Mouse (Mus musculus) macrophage (primary cell): ENCODE results near the gene Ccdc33. TPM values are rescaled to one million over a fixed set of nuclear protein-coding genes. Genes with fewer than 3 reads are reported as not detected.

Experiments
- H3K27ac ChIP-seq: fragments of 350-480 bp; formaldehyde crosslinking; 2 replicates; pipeline ENCODE4 v1.9.0; 2021
- H3K36me3 ChIP-seq: fragments of 350-480 bp; formaldehyde crosslinking; 2 replicates; pipeline ENCODE4 v1.9.0; 2021; ENCODE audit errors: inconsistent target
- H3K4me3 ChIP-seq: fragments of 350-480 bp; formaldehyde crosslinking; 2 replicates; pipeline ENCODE4 v1.9.0; 2021; ENCODE audit errors: inconsistent target
- H3K79me2 ChIP-seq: fragments of 350-480 bp; formaldehyde crosslinking; 2 replicates; pipeline ENCODE4 v1.9.0; 2021; ENCODE audit errors: inconsistent target
- WGBS: methylation state at CpG from one replicate; pipeline ENCODE4 v1.1.7; 2026; ENCODE audit warnings: inconsistent platforms; ENCODE audit not compliant: missing documents; 5-methylcytosine and 5-hydroxymethylcytosine counted together
- polyA plus RNA-seq: library from polyadenylated mRNA; stranded (reverse); fragments of 250-400 nt; gene quantifications from 3 replicates; pipeline ENCODE4 v1.2.4, GENCODE M21; 2018; ENCODE audit warnings: inconsistent platforms

Gene Ccdc33
- polyA plus RNA-seq, 1 experiment from 2014 or later = not detected

- Histone ChIP-seq H3K4me3 (no peak overlapping the region), H3K79me2 (no peaks in the 10 kb centered on the region), H3K36me3 (no peaks in the 10 kb centered on the region), H3K27ac (no peak overlapping the region)
- WGBS = 63% methylated on average over 7 of the region's 7 CpGs
These were observed 24.8 kb upstream of the Ccdc33 start for GRCm38 (mm10) chr9:58143419-58143818.

- no peak overlapping the region for H3K4me3 ChIP-seq
- H3K36me3 ChIP-seq = no peaks in the 10 kb centered on the region
- H3K79me2 ChIP-seq = no peaks in the 10 kb centered on the region
- no peak overlapping the region for H3K27ac ChIP-seq
- WGBS = 32% methylated on average over 6 of the region's 6 CpGs
These were observed 21.3 kb upstream of the Ccdc33 start for GRCm38 (mm10) chr9:58139947-58140346.

GRCm38 (mm10) chr9:58135921-58136321 is 17.3 kb upstream of the Ccdc33 start:
- no peak overlapping the region for H3K27ac ChIP-seq
- 31% methylated on average over 2 of the region's 2 CpGs for WGBS
- H3K4me3 ChIP-seq = no peak overlapping the region
- no peaks in the 10 kb centered on the region for H3K79me2 ChIP-seq
- no peaks in the 10 kb centered on the region for H3K36me3 ChIP-seq

GRCm38 (mm10) chr9:58134906-58135305 is 16.3 kb upstream of the Ccdc33 start:
- Histone ChIP-seq H3K4me3 (no peak overlapping the region), H3K27ac (no peak overlapping the region), H3K79me2 (no peaks in the 10 kb centered on the region), H3K36me3 (no peaks in the 10 kb centered on the region)
- WGBS = 29% methylated on average over 7 of the region's 7 CpGs

- H3K36me3 ChIP-seq = no peaks in the 10 kb centered on the region
- 6% methylated on average over 15 of the region's 17 CpGs for WGBS
- no peak overlapping the region for H3K4me3 ChIP-seq
- no peaks in the 10 kb centered on the region for H3K79me2 ChIP-seq
- H3K27ac ChIP-seq = no peak overlapping the region
These were observed 15.6 kb upstream of the Ccdc33 start for GRCm38 (mm10) chr9:58133893-58134884.

- no peak overlapping the region for H3K4me3 ChIP-seq
- H3K36me3 ChIP-seq = no peaks in the 10 kb centered on the region
- no peak overlapping the region for H3K27ac ChIP-seq
- 66% methylated on average over 7 of the region's 7 CpGs for WGBS
- no peaks in the 10 kb centered on the region for H3K79me2 ChIP-seq
These were observed 13.1 kb upstream of the Ccdc33 start for GRCm38 (mm10) chr9:58131735-58132134.

- 52% methylated on average over 3 of the region's 3 CpGs for WGBS
- Histone ChIP-seq H3K27ac (no peak overlapping the region), H3K4me3 (no peak overlapping the region), H3K79me2 (no peaks in the 10 kb centered on the region), H3K36me3 (no peaks in the 10 kb centered on the region)
These were observed 12.3 kb upstream of the Ccdc33 start for GRCm38 (mm10) chr9:58130909-58131308.

GRCm38 (mm10) chr9:58129508-58129907 is 10.9 kb upstream of the Ccdc33 start:
- WGBS = 34% methylated on average over 8 of the region's 8 CpGs
- no peaks in the 10 kb centered on the region for H3K36me3 ChIP-seq
- H3K79me2 ChIP-seq = no peaks in the 10 kb centered on the region
- no peak overlapping the region for H3K27ac ChIP-seq
- H3K4me3 ChIP-seq = no peak overlapping the region

GRCm38 (mm10) chr9:58128926-58129413 is 10.3 kb upstream of the Ccdc33 start:
- Histone ChIP-seq H3K79me2 (no peaks in the 10 kb centered on the region), H3K27ac (no peak overlapping the region), H3K36me3 (no peaks in the 10 kb centered on the region), H3K4me3 (no peak overlapping the region)
- WGBS = 24% methylated on average over 13 of the region's 13 CpGs

- no peak overlapping the region for H3K4me3 ChIP-seq
- 66% methylated on average over 4 of the region's 4 CpGs for WGBS
These were observed 7.2 kb upstream of the Ccdc33 start for GRCm38 (mm10) chr9:58125811-58126210.

GRCm38 (mm10) chr9:58125085-58125484 is 6.5 kb upstream of the Ccdc33 start:
- 78% methylated on average over 3 of the region's 3 CpGs for WGBS
- H3K27ac ChIP-seq = no peak overlapping the region
- no peak overlapping the region for H3K4me3 ChIP-seq
- H3K79me2 ChIP-seq = no peaks in the 10 kb centered on the region
- no peaks in the 10 kb centered on the region for H3K36me3 ChIP-seq

More at GRCm38 (mm10) chr9:58125811-58126210, 7.2 kb upstream of the Ccdc33 start:
- H3K27ac ChIP-seq = no peak overlapping the region
- H3K36me3 ChIP-seq = no peaks in the 10 kb centered on the region
- no peaks in the 10 kb centered on the region for H3K79me2 ChIP-seq

- no peak overlapping the region for H3K4me3 ChIP-seq
- no peaks in the 10 kb centered on the region for H3K36me3 ChIP-seq
- no peak overlapping the region for H3K27ac ChIP-seq
- no peaks in the 10 kb centered on the region for H3K79me2 ChIP-seq
- WGBS = 74% methylated on average over 6 of the region's 7 CpGs
These were observed 2.5 kb downstream of the Ccdc33 start for GRCm38 (mm10) chr9:58116024-58116651.

- whole genome bisulfite sequencing = 64% methylated on average over 7 of the region's 7 CpGs
- H3K79me2 ChIP-seq = no peaks in the 10 kb centered on the region
- no peak overlapping the region for H3K27ac ChIP-seq
- H3K4me3 ChIP-seq = no peak overlapping the region
- no peaks in the 10 kb centered on the region for H3K36me3 ChIP-seq
These were observed 3.2 kb downstream of the Ccdc33 start for GRCm38 (mm10) chr9:58115297-58115925.

GRCm38 (mm10) chr9:58114019-58114418 is 4.6 kb downstream of the Ccdc33 start:
- H3K27ac ChIP-seq = no peak overlapping the region
- under 1% methylated on average over 9 of the region's 9 CpGs for WGBS
- no peak overlapping the region for H3K4me3 ChIP-seq
- H3K36me3 ChIP-seq = no peaks in the 10 kb centered on the region
- no peaks in the 10 kb centered on the region for H3K79me2 ChIP-seq
